Mouse (Mus musculus) G1E (cell line): ENCODE data around the gene Magt1.

Source experiments
- CTCF ChIP-seq: IDR thresholded peaks from 2 replicates; pipeline ENCODE4 v1.5.1; 2012; ENCODE audit warnings: low read depth, low read length, inconsistent platforms, mixed read lengths
- GATA1 ChIP-seq: IDR thresholded peaks from 2 replicates; pipeline ENCODE4 v1.6.1; 2012; ENCODE audit warnings: borderline replicate concordance, low read length, inconsistent platforms, mixed read lengths
- POLR2AphosphoS5 ChIP-seq: IDR thresholded peaks from 2 replicates; pipeline ENCODE4 v1.6.1; 2012; ENCODE audit warnings: low read depth, low read length, inconsistent platforms; ENCODE audit not compliant: insufficient replicate concordance

DNA sequence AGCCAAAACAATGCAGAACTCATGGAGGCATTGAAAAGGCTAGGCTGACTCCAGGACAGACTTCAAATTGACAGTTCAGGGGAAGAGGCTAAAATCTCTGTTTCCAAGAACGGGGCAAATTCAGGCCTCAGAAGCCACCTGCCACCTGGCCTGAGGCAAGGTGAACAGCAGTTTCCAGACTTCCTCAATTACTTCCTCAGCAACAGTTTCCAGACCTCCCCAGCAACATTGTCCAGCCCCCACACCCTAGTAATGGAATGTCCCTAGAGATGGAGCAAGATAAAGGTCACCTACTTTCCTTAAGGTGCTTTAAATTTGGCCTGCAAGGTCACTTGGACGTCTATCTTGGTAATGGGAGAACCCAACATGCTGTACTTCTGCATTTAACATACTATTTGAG lies 74.0 kb downstream of the Magt1 start:
- TF ChIP-seq GATA1 (no peak), CTCF (no peak), POLR2AphosphoS5 (no peak)
